Mouse (Mus musculus): ENCODE measurements around the gene Plin1. TPM values are rescaled to one million over a fixed set of nuclear protein-coding genes. Genes with fewer than 3 reads are reported as not detected.

Gene Plin1
- polyA plus RNA-seq, 1 experiment from 2014 or later = 0.45 TPM

DNA sequence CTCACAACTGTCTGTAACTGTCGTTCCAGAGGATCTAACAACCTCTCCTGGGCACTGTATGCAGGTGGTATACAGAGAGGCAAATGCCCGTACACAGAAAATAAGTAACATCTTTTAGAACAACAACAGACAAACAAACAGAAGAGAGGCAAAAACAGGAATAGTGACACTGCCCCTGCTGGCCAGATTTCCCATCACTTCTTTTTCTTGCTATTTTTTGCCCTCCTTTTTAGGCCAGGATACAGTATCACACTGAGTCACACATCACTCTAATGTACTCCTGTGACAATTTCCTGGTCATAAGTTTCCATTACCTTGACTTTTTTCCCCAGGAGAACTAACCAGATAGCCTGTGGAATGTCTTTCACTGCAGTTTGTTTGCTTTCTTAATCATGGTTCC, 23.6 kb upstream of the Plin1 start:
- no peaks in the 10 kb centered on the region for H3K36me3 ChIP-seq (ENCODE audit: insufficient read depth, low read length)
- H3K4me1 ChIP-seq (ENCODE audit: insufficient read depth, low read depth, low read length) = no peaks in the 10 kb centered on the region; the same call in 1 of the 2 replicates
- H3K9me3 ChIP-seq (ENCODE audit: low read length) = no peaks in the 10 kb centered on the region
- no peak overlapping the region for H3K27ac ChIP-seq (ENCODE audit: low read length)
- TF ChIP-seq EP300 (IDR thresholded peaks at IDR 0.05) = no peak
- peak; percentile 40 for TF ChIP-seq CTCF (IDR thresholded peaks at IDR 0.05)
- no peak overlapping the region for H3K4me2 ChIP-seq (replicated peaks; ENCODE audit: low read depth, low read length)
- no peak overlapping the region for H3K9ac ChIP-seq (replicated peaks; ENCODE audit: low read depth)
- ATAC-seq (no peak), DNase-seq (ENCODE audit: low spot score) (no peak)
- H3K27me3 ChIP-seq (replicated peaks; ENCODE audit: insufficient read depth, low read length) = no peaks in the 10 kb centered on the region
- WGBS = 41% methylated on average over 2 of the region's 2 CpGs
- no peak overlapping the region for H3K4me3 ChIP-seq (ENCODE audit: low read depth, low read length)

DNA sequence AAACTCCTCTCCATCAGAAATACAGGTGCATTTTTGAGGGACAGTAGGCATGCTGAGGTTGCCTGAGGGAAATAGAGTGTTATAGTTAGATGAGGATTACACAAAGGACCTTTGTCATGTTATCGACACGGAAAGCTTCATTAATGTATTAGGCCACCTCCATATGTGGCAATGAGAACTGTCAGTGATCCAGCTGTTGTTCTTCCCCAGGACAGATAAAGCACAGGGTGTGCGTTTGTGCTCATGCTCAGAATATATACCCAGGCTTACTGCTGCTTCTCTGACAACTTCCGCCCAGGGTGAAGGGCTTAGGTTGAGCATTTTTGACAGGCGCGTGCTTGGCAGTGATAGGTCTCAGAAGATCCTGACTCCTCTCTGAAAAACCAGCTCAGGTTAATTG, 16.8 kb upstream of the Plin1 start:
- 83% methylated on average over 6 of the region's 6 CpGs for WGBS
- no peak for ATAC-seq
- Histone ChIP-seq H3K27me3 (replicated peaks; ENCODE audit: insufficient read depth, low read length) (no peaks in the 10 kb centered on the region), H3K4me3 (ENCODE audit: low read depth, low read length) (no peak overlapping the region), H3K4me2 (replicated peaks; ENCODE audit: low read depth, low read length) (no peak overlapping the region), H3K36me3 (ENCODE audit: insufficient read depth, low read length) (no peaks in the 10 kb centered on the region), H3K9me3 (ENCODE audit: low read length) (no peaks in the 10 kb centered on the region), H3K9ac (replicated peaks; ENCODE audit: low read depth) (no peak overlapping the region), H3K27ac (ENCODE audit: low read length) (no peak overlapping the region), H3K4me1 (ENCODE audit: insufficient read depth, low read depth, low read length) (no peaks in the 10 kb centered on the region)
- TF ChIP-seq EP300 (IDR thresholded peaks at IDR 0.05) = no peak
- no peak for TF ChIP-seq CTCF (IDR thresholded peaks at IDR 0.05)
- DNase-seq (ENCODE audit: low spot score) = no peak

DNA sequence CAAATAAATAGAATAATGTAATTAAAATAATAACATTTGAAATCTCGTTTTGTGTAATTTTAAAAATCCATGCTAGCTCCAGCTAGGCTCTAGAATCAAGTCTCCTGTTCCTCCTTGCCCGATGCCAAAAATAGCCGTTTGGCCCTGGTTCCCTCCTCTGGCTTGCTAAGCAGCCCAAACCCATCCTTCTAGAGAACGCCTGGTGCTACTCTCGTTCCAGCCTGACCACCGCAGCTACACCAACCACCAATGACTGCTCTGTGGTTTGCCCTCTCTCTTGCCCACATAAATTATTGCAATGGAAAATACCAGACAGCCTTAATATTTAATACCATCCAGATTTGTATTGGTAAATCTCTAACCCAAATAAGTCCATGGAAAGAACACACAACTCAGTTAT, 15.0 kb upstream of the Plin1 start:
- Histone ChIP-seq H3K27me3 (replicated peaks; ENCODE audit: insufficient read depth, low read length) (no peaks in the 10 kb centered on the region), H3K27ac (ENCODE audit: low read length) (no peak overlapping the region), H3K9ac (replicated peaks; ENCODE audit: low read depth) (no peak overlapping the region), H3K36me3 (ENCODE audit: insufficient read depth, low read length) (no peaks in the 10 kb centered on the region), H3K4me3 (ENCODE audit: low read depth, low read length) (no peak overlapping the region), H3K9me3 (ENCODE audit: low read length) (no peaks in the 10 kb centered on the region), H3K4me2 (replicated peaks; ENCODE audit: low read depth, low read length) (no peak overlapping the region), H3K4me1 (ENCODE audit: insufficient read depth, low read depth, low read length) (no peaks in the 10 kb centered on the region; the same call in 1 of the 2 replicates)
- TF ChIP-seq EP300 (IDR thresholded peaks at IDR 0.05) = no peak
- TF ChIP-seq CTCF (IDR thresholded peaks at IDR 0.05) = no peak
- DNase-seq (ENCODE audit: low spot score) (no peak), ATAC-seq (no peak)
- 70% methylated on average over 6 of the region's 6 CpGs for WGBS

DNA sequence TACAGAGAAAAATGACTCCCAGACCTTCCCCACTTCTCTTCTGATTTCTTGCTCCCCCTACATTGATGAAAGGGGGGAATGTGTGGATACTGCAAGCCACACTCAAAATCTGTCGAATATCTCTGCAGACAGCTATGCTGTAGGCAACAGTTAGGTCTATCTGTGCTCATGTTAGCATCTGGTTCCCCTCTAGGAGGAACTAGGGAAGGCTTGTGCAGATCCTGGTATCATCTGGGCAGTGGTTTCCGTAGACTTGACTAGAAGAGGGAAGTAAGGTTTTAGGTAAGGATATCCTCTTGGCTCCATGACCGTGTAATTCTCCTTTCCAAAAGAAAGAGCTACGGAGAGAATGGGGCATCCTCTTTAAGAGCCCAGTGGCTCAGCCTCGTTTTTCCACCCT, 11.9 kb upstream of the Plin1 start:
- TF ChIP-seq CTCF (IDR thresholded peaks at IDR 0.05) = no peak
- no peak for TF ChIP-seq EP300 (IDR thresholded peaks at IDR 0.05)
- Histone ChIP-seq H3K4me3 (ENCODE audit: low read depth, low read length) (no peak overlapping the region), H3K27me3 (replicated peaks; ENCODE audit: insufficient read depth, low read length) (no peaks in the 10 kb centered on the region), H3K4me1 (ENCODE audit: insufficient read depth, low read depth, low read length) (no peaks in the 10 kb centered on the region; the same call in 1 of the 2 replicates), H3K4me2 (replicated peaks; ENCODE audit: low read depth, low read length) (no peak overlapping the region), H3K9ac (replicated peaks; ENCODE audit: low read depth) (no peak overlapping the region), H3K9me3 (ENCODE audit: low read length) (no peaks in the 10 kb centered on the region), H3K27ac (ENCODE audit: low read length) (no peak overlapping the region), H3K36me3 (ENCODE audit: insufficient read depth, low read length) (no peaks in the 10 kb centered on the region)
- ATAC-seq (no peak), DNase-seq (ENCODE audit: low spot score) (no peak)
- 67% methylated on average over 5 of the region's 5 CpGs for WGBS

DNA sequence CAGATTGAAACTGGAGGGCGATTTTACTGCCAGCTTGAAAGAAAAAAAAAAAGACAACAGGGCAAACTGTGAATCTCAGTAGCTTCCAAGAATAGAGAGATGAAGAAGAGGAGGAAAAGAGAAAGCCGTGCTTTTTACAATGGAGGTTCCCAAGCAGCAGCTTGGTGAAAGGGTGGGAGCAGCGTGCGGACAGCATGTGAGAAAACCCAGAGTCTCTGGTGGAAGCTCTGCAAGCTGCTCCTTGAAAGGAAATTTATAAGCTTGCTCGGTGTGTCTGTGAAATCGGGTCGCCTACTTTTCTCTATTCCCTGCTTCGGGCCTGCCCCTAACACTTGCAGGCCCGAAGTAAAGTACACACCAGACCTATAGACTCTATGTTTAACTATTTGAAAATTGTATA, 11.3 kb upstream of the Plin1 start:
- no peaks in the 10 kb centered on the region; the same call in 1 of the 2 replicates for H3K4me1 ChIP-seq (ENCODE audit: insufficient read depth, low read depth, low read length)
- WGBS = 91% methylated on average over 9 of the region's 9 CpGs
- H3K36me3 ChIP-seq (ENCODE audit: insufficient read depth, low read length) = no peaks in the 10 kb centered on the region
- no peaks in the 10 kb centered on the region for H3K27me3 ChIP-seq (replicated peaks; ENCODE audit: insufficient read depth, low read length)
- H3K4me2 ChIP-seq (replicated peaks; ENCODE audit: low read depth, low read length) = no peak overlapping the region
- no peak for TF ChIP-seq CTCF (IDR thresholded peaks at IDR 0.05)
- TF ChIP-seq EP300 (IDR thresholded peaks at IDR 0.05) = no peak
- no peaks in the 10 kb centered on the region for H3K9me3 ChIP-seq (ENCODE audit: low read length)
- H3K9ac ChIP-seq (replicated peaks; ENCODE audit: low read depth) = no peak overlapping the region
- H3K27ac ChIP-seq (ENCODE audit: low read length) = no peak overlapping the region
- no peak for ATAC-seq
- no peak for DNase-seq (ENCODE audit: low spot score)
- H3K4me3 ChIP-seq (ENCODE audit: low read depth, low read length) = no peak overlapping the region

GRCm38 (mm10) chr7:79742659-79743536, 10.2 kb upstream of the Plin1 start, which contains the start of the genes Pex11a and Wdr93:
Gene Pex11a, minus strand, starts transcription at chr7:79743131.
Gene Wdr93, plus strand, starts transcription at chr7:79743163.
- 4% methylated on average over 34 of the region's 46 CpGs for WGBS
- TF ChIP-seq CTCF (IDR thresholded peaks at IDR 0.05) = no peak
- no peak for TF ChIP-seq EP300 (IDR thresholded peaks at IDR 0.05)
- Histone ChIP-seq H3K9ac (replicated peaks; ENCODE audit: low read depth) (peak within 1 kb of the TSS; percentile 16; the same call in 1 of the 2 replicates), H3K27me3 (replicated peaks; ENCODE audit: insufficient read depth, low read length) (no peaks in the 10 kb centered on the region), H3K27ac (ENCODE audit: low read length) (peak within 1 kb of the TSS; percentile 60), H3K4me1 (ENCODE audit: insufficient read depth, low read depth, low read length) (no peaks in the 10 kb centered on the region; the same call in 1 of the 2 replicates), H3K4me2 (replicated peaks; ENCODE audit: low read depth, low read length) (peak within 1 kb of the TSS; percentile 78), H3K36me3 (ENCODE audit: insufficient read depth, low read length) (no peaks in the 10 kb centered on the region), H3K4me3 (ENCODE audit: low read depth, low read length) (peak within 1 kb of the TSS; percentile 57), H3K9me3 (ENCODE audit: low read length) (no peaks in the 10 kb centered on the region)
- ATAC-seq (peak; percentile 94), DNase-seq (ENCODE audit: low spot score) (peak; percentile 94)
